Mouse (Mus musculus) adrenal gland, postnatal 4 days (tissue): ENCODE data around the gene Teddm1b. TPM values are rescaled to one million over a fixed set of nuclear protein-coding genes. Genes with fewer than 3 reads are reported as not detected.

Experiments used
- DNase-seq, 2 experiments: peaks; one replicate each; pipeline ENCODE4 v3.0.0; 2021 to 2022; ENCODE audit warnings: low spot score in 2 of 2, mixed read lengths in 2 of 2
- microRNA-seq: library from miRNA; unstranded; fragments of <30 nt; microRNA quantifications from one replicate; pipeline ENCODE4 v1.2.0, GENCODE M21; 2021
- total RNA-seq, 2 experiments: library from RNA; stranded (reverse); gene quantifications; 2 replicates each; pipeline ENCODE4 v1.2.3; 2021

Gene Teddm1b
- total RNA-seq, 2 experiments from 2014 or later: not detected

GRCm38 (mm10) chr1:153900860-153901730, 26.9 kb downstream of the Teddm1b start:
- DNase-seq: no peak

- DNase-seq: no peak
Measured at GRCm38 (mm10) chr1:153903006-153903405, 28.9 kb downstream of the Teddm1b start.

DNA sequence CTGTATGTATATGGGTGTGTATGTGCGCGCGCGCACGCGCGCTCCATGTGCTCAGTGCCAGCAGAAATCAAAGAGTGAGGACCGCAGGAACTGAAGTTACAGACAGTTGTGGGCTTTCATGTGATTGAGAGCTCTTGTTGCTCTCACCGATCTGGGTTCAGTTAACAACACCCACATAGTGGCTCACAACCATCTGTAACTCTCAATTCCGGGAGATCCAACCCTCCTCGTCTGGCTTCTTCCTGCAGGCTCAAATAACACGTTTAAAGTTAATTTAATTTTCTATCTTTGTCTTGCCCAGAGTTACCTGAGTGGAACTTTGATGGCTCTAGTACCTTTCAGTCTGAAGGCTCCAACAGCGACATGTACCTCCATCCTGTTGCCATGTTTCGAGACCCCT, 30.1 kb downstream of the Teddm1b start:
- no peak for DNase-seq

DNA sequence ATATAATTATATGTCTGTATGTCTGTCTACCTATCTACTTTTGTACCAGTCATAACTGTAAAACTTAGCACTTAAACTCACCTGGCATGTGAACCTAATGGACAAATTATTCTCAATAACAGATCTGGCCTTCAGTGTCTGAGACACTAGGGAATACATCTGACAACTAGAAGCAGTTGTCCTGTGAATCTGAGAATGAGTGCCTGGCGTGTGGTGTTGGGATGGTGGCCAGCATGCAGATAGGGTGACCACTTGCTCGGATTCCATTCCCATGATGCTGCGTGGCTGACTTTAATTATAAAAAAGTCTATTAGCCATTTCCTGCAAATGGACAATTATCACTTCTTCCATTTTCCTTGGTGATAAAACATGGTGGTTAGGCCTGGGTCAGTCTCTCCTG, 31.7 kb downstream of the Teddm1b start:
- DNase-seq: no peak

GRCm38 (mm10) chr1:153908208-153908607, 34.1 kb downstream of the Teddm1b start:
- no peak for DNase-seq

DNA sequence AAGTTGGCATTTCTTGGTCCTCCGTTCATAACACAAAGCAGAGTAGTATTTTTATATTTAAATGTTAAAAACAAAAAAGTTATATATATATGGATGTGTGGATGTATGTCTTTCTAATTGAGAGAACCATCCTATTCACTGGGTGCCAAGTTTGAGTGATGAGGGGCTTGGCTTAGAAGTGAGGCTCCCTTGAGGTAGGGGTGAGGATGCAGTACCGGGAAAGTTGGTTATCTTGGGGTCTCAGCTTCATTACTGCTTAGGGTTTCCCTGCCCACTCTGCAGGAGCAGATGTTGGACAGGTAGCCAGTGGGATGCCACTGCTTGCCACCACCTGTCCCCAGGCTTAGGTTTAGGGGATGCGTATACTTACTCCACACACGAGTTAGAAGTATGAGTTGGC, 34.6 kb downstream of the Teddm1b start:
- DNase-seq: no peak

DNA sequence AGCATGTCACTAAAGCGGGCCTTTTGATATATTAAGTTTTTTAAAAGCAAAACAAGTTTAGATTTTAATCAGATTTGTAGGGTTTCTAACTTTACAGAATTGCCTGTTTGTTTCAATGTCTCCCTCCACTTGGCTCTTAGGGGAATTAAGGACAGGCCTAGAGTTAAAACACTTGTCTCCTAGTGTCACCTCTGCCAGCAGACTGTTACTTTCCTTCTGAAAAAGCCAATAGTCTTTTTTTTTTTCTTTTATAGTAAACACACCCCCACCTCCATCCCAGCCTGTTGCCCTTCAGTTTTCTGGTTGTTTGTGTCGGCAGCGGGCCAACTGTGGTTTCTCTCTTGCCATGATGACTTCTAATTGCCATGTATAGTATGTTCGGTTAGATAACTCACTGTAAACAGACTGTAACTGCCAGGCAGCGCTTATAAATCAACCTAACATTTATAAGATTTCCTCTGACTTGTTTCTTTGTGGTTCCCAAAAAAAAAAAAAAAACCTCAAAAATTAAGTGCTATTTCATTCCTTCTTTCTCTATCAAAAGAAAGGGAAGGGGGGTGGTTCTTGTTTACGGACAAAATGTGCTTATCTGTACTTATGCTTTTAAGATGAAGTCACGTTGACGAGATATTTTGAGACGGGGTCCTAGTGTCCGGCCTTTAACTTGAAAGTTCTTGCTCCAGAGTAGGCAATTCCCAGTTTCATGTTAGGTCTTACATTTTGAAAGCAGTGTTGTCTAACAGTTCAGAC, 35.2 kb downstream of the Teddm1b start:
- DNase-seq: no peak

- no peak for DNase-seq
Measured at GRCm38 (mm10) chr1:153909963-153910291, 35.8 kb downstream of the Teddm1b start.

- no peak for DNase-seq
Measured at GRCm38 (mm10) chr1:153910423-153910822, 36.3 kb downstream of the Teddm1b start.

- DNase-seq: no peak
Measured at GRCm38 (mm10) chr1:153911276-153911795, 37.2 kb downstream of the Teddm1b start.

DNA sequence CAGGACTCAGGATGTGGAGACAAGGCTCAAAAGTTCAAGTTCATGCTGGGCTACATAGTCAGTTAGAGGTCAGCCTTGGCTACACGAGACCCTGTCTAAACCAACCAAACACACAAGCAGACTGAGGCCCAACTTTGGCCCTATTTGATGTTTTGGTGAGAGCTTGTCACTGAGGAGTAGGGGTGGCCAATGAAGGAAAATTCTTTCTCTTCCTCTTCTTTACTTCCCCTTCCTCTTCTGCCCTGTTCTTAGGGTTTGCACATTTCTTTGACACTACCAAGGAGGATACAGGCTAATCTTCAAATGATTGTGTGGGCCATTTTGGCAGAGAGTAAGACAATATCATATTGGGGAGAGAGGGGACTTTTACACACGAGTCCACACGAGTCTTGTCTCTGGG, 39.7 kb downstream of the Teddm1b start:
- DNase-seq: no peak

- no peak for DNase-seq
Measured at GRCm38 (mm10) chr1:153918521-153919206, 44.5 kb downstream of the Teddm1b start.

DNA sequence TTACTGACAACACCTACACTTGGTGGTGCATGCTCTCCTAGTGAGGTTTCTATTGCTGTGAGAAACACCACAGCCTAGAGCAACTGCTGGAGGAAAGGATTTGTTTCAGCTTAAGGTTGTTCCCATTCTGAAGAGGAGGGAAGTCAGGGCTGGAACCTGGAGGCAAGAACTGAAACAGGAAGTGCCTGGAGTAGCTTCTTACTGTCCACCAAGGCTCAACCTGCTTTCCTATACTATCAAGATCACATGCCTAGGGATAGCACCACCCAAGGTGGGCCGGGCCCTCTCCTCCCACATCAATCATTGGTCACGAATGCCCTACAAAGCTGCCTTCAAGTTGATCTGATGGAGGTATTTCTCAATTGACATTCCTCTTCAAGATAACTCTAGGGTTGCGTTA, 47.5 kb downstream of the Teddm1b start:
- DNase-seq: no peak

DNA sequence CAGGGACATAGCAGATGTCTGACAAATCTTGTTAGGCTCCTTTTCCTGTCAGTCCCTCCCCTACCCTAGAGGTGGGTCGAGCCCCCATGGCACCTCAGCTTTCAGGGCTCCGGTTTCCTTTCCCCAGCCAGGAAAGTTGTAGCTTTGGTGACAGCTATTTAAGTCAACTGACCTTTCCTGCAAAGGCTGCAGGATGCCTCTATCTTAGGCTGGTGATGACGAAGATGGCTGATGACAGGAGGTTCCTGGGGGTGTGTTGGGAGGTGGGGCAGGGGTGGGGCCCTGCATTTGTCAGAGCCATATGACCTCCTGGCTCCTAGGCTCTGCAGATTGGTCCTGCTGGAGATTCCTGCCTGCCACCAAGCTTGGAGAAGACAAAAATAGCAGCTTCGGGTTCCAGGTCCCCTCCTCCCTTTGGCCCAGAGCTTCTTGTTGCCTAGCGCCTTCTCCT, 48.5 kb downstream of the Teddm1b start:
- DNase-seq: no peak

- no peak for DNase-seq
Measured at GRCm38 (mm10) chr1:153924395-153925385, 50.5 kb downstream of the Teddm1b start.

Small RNA genes lying within 50 kb of the gene (microRNA-seq; reads per million reads assigned to microRNA genes)
- gene Mir8114: 21.8 reads per million, percentile 30 among the genes with 10 or more reads in this experiment

Other genes starting within 250 kb of the Teddm1b start
- gene Rgs8, start 221.3 kb upstream of the Teddm1b start, total RNA-seq: under 1 TPM; 0.48 to 0.65 TPM
- 10 to 100 TPM in 1 of 2 experiments, 1 to 10 TPM in 1; 8.6 to 11.6 TPM for gene Rgs16, start 134.0 kb upstream of the Teddm1b start, total RNA-seq
- gene Rnasel, start 124.9 kb upstream of the Teddm1b start, total RNA-seq: 10 to 100 TPM; 30.0 to 32.7 TPM
- gene Rgsl1, start 30.2 kb upstream of the Teddm1b start, total RNA-seq: under 1 TPM in 1 of 2 experiments, not detected in 1; 0.11 TPM
- gene Teddm1a, start 17.4 kb downstream of the Teddm1b start, total RNA-seq: not detected
- gene Glul, start 25.6 kb downstream of the Teddm1b start, total RNA-seq: 100 to 1,000 TPM; 455 to 494 TPM
- gene Teddm2, start 25.9 kb downstream of the Teddm1b start, total RNA-seq: 1 to 10 TPM; 1.0 to 1.4 TPM